Mouse (Mus musculus): ENCODE results near the gene Slc36a2.

The Slc36a2 gene

DNA sequence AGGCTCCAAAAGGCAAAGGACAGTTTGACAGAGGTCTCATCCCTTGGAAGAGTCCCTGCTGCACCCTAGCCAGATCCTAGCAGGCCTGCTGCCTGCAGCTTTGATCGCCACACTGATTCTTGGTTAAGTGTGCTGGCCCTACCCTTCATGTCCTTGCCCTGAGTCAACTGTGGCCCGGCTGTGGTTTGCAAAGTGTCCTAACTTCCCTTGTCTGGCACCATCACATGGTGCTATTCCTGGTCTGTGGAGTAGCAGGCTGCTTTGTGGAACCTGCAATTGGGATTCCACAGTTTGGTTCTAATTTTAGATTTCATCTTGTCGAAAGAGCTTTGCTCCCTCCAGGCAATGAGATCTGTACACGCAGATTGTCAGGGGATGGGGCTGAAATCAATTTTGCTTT, 2.4 kb upstream of the Slc36a2 start:
- no peak for DNase-seq (ENCODE audit: low read depth in 2 of 2, low spot score in 2 of 2)

DNA sequence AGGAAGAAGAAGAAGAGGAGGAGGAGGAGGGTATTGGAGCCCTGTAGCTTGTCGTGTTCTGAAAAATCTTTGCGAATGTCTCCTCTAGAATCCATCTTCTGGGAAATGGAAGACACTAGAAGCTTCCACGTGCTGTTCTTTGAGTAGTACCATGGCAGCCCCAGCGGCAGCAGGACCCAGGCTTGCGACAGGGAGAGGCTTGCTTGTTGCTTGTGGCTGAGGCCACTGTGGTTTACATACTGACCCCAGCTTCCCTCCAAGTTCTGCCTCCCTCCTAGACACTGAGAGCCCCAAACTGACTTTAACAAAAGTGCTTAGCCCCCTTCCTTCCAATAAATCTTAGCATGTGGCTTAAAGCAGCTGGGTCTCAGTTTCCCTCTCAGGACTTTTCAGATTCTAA, 631 bp downstream of the Slc36a2 start:
- DNase-seq (ENCODE audit: low read depth in 2 of 2, low spot score in 2 of 2), result no peak

DNA sequence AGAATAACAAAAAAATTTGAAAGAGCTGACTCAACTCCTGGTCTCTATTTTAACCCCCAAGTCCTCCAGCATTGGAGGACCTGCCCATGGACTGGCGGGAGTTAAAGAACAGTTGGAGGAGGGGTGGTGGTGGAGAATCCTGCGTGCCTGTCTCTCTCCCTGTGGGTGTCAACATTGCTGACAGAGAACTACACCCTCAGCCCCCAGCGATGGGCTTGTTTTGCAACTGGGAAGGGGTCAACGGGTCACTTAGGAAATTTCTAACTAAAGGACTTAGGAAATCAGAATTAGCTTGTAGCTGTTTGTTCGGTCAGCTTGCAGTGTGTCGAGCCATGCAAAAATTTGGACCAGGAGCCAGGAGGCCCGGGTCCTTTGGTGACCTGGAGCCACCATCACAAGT, 1.8 kb downstream of the Slc36a2 start:
- no peak for DNase-seq (ENCODE audit: low read depth in 2 of 2, low spot score in 2 of 2)

DNA sequence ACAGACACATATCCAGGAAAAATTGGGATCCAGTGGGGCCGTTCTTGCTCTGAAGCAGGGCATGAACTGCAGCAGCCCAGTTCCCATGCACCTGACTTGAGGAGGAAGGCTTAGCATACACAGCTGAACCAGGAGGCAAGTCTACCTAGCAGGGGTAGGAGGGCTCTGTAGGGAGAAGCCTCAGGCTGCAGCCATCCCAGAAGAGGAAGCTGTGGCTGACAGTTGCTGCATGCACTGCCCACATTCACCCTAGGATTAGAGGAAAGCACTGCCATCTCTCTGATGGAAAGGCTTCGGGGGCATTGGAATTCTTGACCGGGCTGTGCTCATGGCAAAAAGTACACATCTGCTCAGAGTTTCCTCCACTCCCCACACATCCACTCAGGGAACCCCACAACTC, 5.0 kb downstream of the Slc36a2 start:
- no peak for DNase-seq (ENCODE audit: low read depth in 2 of 2, low spot score in 2 of 2)

DNA sequence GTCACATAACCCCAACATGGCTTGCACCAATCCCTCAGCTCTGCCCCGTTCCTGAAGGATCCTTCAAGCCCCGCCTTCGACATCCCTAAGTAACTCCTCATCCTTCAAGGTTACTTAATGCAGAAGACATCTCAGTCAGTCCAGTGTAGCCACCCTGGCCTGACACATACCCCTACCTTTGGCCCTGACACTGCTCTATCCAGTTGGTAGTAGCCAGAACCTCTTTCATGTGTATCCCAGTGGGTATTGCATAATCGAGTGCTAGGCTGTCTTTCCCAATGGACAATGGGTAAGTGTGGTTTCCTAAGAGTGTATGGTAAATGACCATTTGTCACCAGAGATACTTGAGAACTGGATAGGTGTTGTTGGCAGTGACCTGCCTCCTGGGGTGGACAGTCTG, 6.0 kb downstream of the Slc36a2 start:
- no peak for DNase-seq (ENCODE audit: low read depth in 2 of 2, low spot score in 2 of 2)

DNA sequence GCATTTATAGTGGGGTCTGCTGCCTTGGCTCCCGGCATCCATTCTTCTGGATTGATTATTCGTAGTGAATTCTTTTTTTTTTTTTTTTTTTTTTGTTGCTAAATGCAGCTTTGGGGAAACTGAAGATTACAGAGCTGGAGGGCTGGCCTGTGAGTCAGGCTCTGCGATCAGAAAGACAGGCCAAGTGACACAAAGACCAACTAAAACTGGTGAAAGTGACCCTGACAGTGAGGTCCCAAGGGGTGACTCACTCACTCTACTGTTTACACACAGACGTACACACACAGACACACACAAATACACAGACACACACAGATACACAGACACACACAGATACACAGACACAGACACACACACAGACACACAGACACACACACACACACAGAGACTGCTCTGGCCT, 14.4 kb downstream of the Slc36a2 start:
- no peak for DNase-seq (ENCODE audit: low read depth in 2 of 2, low spot score in 2 of 2)

DNA sequence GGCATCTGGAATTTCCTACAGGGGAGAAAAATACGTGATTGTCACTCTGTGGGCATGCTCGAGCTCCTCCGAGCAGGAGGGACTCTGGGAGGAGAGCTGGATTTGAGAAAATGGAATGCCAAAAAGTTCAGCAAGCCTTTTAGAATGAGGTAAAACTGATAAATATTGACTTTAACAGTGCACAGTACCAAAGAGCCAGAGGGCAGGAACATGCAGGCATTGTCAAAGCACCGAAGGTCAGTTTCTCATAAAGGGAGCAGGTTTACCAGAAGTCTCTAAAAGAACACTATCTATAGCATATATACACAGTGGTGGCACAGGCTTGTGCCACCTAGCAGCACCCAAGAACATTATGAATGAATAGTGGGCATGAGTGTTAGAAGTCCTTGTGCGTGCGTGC, 16.0 kb downstream of the Slc36a2 start:
- no peak for DNase-seq (ENCODE audit: low read depth in 2 of 2, low spot score in 2 of 2)

DNA sequence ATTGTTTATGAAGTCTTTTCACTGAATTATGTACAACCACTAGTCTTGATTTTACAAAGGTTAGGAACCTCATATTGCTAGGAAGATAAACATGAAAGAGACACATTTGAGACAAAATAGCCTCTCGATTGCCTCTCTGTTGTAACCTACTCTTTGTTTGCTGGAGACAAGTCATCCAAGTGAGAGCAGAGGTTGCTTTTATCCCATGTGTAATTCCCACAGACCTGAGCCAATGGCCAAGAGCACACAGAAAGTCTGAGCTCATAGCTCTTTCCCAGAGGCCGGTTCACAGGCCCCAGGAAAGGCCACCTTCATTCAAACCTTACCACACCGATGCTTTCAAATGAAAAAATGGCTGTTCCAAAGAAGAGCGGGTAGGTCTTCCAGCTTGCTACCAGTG, 16.4 kb downstream of the Slc36a2 start:
- no peak for DNase-seq (ENCODE audit: low read depth in 2 of 2, low spot score in 2 of 2)

DNA sequence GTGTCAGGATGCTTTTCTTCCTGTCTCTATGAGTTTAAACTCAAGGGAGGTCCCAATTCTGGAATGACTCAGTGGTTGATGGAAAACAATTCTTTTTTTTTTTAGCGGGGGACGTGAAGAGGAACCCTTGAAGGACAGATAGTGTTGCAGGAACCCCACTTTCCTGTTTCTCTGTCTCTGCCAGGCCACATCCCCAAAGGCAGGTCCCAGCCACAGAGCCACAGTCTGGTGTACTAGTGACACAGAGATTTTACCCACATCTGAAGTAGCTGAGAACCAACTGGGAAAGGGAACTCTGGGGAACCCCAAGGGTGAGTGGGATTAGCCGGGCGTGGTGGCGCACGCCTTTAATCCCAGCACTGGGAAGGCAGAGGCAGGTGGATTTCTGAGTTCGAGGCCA, 19.1 kb downstream of the Slc36a2 start:
- DNase-seq (ENCODE audit: low read depth in 2 of 2, low spot score in 2 of 2), result no peak

DNA sequence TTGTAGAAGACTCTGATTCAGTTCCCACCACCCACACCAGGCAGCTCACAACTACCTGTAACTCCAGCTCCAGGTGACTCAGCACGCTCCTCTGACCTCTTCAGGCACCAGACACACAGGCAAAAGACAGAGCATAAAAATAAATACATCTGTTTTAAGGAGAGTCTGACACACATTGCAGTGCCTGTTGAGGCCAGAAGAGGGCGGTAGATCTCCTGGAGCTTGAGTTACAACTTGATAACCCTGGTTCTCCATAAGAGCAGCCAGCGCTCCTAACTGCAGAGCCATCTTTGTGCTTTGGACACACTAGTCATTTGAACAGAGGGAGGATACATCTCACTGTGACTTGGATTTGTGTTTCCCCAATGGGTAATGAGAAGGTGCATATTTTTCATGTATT, 20.2 kb downstream of the Slc36a2 start:
- peak; percentile 49 to 67 for DNase-seq (ENCODE audit: low read depth in 2 of 2, low spot score in 2 of 2)

DNA sequence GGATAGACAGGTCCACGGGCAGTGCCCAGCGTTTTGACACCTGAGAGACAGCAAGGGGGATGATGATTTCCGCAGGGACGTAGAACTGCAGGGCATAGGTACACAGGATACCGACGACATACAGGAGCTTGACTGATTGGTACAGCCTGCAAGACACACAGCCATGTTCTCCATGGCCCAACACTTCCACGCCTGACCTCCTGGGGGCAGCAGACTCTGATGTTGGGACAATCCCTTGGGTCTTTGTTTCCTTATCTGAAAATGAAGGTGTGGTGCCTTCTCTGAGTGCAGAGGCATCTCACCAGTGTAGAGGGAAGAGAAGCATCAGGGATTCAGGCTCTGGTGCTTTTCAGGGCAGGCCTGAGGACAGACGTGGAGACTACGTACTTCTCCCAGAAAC, 22.2 kb downstream of the Slc36a2 start:
- DNase-seq (ENCODE audit: low read depth in 2 of 2, low spot score in 2 of 2), result peak; percentile 48 to 73

DNA sequence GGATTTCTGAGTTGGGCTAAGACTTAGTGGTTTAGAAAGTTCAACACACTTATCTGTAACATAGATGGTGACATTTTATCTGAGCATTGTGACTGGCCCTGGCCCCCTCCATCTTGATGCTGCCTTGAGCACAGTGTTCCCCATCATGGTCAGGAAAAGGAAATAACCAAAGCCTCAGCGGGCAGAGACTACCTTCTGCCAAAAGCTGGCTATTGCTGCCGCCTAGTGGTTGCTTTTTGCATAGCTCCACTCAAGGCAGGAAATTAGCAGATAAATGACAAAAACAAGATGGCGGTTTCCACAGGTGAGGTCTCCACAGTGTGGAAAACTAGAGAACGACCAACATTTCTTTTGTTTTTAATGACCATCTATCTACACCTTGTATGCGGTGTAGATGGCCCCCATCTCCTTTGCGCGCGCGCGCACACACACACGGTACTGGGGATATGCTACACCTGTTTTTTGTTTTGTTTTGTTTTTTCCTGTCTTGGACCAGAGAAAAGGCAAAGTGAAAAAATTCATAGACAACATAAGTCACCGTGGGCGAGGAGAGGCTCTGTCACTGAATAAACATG, 26.0 kb downstream of the Slc36a2 start:
- DNase-seq (ENCODE audit: low read depth in 2 of 2, low spot score in 2 of 2), result peak; percentile 86 to 89

DNA sequence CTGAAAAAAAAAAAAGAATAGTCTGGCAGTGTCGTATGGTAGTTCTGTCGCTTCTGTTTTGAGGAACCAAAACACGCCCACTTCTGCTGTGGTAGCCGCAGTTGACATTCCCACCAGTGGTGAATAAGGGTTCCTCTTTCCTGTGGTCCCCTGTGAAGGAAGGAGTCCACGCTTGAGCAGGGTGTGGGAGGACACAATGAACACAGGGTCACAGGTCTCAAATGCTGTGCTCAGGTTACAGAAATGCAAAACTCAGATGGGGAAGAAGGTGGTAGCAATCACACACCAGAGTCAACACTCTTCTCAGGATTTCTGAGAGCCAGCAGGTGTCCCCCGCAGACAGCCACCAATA, 29.8 kb downstream of the Slc36a2 start:
- DNase-seq (ENCODE audit: low read depth in 2 of 2, low spot score in 2 of 2), result no peak

DNA sequence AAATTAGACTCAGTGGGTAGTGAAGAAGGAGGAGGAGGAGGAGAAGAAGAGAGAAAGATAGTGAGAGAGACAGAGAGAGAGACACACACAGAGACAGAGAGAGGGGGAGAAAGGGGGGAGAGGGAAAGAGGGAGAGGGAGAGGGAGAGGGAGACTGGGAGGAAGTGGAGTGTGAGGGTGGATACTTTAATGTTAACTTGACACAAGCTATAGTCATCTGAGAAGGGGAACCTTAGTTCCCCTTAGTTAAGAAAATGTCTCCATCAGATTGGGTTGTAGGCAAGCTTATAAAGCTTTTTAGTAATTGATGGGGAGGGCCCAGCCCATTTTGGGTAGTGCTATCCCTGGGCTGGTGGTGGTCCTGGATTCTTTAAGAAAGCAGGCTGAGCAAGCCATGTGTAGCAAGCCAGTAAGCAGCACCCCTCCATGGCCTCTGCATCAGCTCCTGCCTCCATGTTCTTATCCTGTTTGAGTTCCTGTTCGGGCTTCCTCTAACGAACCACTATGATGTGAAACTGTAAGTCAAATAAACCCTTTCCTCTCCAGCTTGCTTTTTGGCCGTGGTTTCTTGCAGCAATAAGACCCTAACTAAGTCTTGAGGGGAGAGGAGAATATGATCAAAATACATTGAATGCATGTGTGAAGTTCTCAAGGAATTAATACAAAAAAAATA, 30.3 kb downstream of the Slc36a2 start:
- no peak for DNase-seq (ENCODE audit: low read depth in 2 of 2, low spot score in 2 of 2)

DNA sequence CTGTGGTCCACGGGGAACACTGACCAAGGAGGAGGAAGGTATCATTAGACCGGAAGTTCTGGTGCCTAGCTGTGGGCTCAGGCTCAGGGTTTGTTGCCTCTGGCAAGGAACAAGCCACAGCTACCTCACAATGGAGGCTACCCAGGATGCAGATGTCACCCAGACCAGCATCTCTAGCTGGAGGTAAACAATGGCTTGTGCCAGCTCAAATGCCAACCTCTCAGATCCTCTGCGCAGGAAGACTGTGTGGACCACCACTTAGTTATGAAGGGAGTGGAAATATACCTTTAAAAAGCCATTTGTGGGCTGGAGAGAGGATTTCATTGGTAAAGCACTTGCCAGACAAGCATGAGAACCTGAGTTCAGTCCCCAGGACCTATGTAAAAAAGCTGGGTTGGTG, 33.3 kb downstream of the Slc36a2 start, which contains the start of gene Slc36a3:
Slc36a3 (minus strand) TSS at position 101 of the 400 bp plus-strand sequence.
- DNase-seq (ENCODE audit: low read depth in 2 of 2, low spot score in 2 of 2), result no peak

DNA sequence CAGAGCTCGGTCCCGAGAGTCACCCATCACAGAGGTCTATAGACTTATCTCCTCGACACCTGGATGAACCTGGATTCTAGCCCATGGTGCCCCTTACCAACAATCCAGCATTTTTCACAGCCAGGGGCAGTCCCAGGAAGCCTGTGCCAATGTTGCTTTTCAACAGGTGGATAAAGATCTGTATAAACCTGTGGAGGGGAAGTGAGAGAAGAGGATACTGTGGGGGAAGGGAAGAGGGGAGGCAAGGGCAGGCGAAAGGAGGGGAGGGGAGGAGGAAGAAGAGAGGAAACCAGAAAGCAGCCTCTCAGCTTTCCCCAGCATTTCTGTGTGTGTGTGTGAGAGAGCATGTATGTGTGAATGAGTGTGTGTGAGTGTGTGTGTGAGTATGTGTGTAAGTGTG, 36.4 kb downstream of the Slc36a2 start:
- no peak for DNase-seq (ENCODE audit: low read depth in 2 of 2, low spot score in 2 of 2)

DNA sequence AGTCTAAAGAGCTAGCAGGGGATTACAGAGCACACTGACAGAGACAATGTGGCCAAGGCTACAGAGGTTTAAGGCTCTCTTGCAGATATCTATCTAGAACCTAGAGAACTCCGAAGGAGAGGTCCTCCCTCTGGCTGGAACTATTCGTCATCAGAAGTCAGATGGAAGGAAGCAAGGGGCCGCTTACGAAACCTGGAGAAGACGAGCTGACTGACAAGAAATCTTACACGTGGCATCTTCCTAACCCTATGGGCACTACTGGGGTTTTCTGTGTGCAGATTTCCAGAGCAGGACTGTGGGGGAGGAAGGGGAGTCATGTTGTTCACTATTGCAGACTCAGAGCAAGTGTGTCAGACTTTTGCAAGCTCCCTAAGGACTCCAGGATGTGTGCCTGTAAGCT, 37.5 kb downstream of the Slc36a2 start:
- DNase-seq (ENCODE audit: low read depth in 2 of 2, low spot score in 2 of 2), result no peak

DNA sequence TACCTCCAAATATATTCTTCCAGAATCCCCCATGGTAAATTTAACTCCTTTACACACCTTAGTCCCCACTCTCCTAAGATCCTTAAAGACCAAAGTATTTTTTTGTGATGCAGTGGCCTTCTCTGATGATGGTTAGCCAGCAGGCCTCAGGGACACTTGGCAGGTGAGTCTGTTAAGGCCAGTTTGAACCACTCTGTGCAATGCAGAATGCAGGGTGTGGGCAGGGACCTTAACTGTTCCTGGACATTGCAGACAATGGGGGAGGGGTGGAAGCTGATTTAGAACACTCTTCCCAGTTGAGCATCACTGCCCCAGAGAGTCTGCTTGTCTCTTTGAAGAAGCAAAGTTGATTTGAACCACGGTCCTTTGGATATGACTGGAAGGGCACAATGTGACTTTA, 38.0 kb downstream of the Slc36a2 start:
- no peak for DNase-seq (ENCODE audit: low read depth in 2 of 2, low spot score in 2 of 2)

DNA sequence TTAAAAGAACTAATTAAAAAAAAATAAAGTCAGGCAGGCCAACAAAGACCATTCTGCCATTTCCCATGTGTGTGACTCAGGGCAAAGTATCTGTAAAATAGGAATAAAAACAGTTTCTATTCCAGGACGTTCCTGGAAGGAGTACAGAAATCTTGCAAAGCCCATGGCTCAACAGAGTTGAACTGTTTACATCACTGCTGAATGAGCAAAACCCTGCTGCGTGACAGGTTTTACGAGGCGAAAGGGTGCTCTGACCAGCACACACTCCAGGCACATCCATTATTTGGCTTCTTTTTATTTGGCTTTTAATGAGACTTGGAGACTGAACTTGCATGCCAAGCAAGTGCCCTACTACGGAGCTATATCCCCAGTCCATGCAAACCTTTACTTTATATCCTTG, 40.9 kb downstream of the Slc36a2 start:
- DNase-seq (ENCODE audit: low read depth in 2 of 2, low spot score in 2 of 2), result no peak

DNA sequence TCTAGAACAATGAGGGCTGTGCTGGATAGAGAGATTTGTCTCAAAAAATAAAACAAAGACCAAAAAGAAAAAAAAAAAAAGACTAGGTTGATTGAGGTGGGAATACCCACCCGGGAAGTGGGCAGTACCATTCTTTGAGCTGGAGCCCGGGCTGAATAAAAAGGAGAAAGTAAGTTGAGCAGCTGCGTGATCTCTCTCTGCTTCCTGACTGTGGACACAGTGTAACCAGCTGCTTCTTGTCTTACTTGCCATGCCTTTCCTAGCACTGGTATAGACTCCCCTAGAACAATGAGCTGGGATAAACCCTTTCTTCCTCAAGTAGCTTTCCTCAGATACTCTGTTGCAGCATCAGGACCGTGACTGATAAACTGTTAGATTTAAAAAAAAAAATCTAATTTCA, 43.4 kb downstream of the Slc36a2 start:
- DNase-seq (ENCODE audit: low read depth in 2 of 2, low spot score in 2 of 2), result no peak

DNA sequence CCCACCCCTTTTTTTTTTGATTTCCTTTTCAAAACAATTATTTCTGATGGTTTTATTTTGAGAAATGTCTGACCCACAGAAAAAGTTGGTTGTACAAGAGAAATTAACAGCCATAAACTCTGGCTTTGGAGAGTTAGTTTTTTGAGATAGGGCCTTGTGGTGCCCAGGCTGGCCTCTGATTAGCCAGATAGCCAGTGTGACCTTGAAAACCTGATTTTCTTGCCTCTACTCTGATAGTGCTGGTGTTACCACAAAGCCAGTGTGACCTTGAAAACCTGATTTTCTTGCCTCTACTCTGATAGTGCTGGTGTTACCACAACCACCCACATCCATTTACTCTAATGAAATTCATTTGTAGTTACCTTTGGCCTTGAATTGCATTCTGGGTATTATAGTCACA, 47.2 kb downstream of the Slc36a2 start:
- DNase-seq (ENCODE audit: low read depth in 2 of 2, low spot score in 2 of 2), result no peak

DNA sequence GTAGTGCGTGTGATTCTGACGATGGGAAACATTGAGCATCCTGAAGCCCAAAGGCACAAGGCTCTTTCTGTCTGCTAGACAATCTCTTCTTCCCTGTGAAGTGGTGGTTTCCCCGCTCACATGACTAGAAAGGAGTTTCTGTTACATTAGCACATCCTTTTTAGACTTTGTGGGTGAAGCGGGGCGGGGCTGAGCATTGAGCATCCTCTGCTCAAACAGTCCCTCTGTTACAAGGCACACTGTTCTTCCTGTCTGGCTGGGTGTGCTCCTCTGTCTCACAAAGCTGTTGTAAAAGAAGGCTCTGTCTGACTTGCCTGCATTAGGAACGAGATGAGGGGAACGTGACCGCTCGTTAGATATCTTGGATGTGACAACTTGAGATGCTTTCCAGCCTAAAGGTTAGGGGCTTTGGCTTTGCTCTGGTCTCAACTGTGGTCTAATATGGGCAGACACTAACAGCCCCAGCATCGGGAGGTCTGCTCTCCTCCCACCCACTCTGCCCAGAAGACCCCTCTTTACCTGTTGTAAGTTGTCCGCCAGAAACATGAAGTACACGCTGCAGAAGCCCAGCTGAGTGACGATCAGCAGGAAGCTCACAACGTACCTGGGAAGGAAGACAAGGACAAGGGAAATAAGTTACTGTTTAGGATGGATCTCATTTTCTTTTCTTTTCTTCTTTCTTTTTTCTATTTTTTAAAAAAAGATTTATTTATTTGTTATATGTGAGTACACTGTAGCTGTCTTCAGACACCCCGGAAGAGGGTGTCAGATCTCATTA, 47.9 kb downstream of the Slc36a2 start:
- peak; percentile 81 to 88 for DNase-seq (ENCODE audit: low read depth in 2 of 2, low spot score in 2 of 2)

DNA sequence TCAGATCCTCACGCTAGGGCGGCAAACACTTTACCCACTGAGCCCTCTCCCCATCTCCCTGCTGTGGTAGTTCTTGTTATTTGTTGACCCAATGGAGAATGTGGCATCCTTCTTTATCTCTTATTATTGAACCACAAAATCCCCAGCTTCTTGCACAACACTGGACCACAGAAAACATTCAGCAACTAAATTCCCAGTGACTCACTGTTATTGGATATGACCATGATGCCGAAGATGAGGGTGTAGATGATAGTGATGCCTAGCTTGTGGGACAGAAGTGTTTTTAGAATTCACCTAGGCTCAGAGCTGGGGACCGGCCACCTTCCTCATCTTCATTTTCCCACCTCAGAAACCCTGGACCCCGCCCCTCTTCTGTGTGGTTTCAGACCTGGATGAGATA, 50.0 kb downstream of the Slc36a2 start:
- DNase-seq (ENCODE audit: low read depth in 2 of 2, low spot score in 2 of 2), result no peak
